Mouse (Mus musculus) ES-E14 (cell line): ENCODE data around the gene Plcl1.

Source experiments
- CHD2 ChIP-seq: IDR thresholded peaks from 2 replicates; pipeline ENCODE4 v1.6.1; 2014; ENCODE audit warnings: mild to moderate bottlenecking, low read depth, low read length, inconsistent platforms
- HCFC1 ChIP-seq: IDR thresholded peaks from 2 replicates; pipeline ENCODE4 v1.6.1; 2012; ENCODE audit warnings: low read length, inconsistent platforms, borderline replicate concordance; ENCODE audit not compliant: insufficient read depth
- MAFK ChIP-seq: IDR thresholded peaks from 2 replicates; pipeline ENCODE4 v1.6.1; 2014; ENCODE audit warnings: mild to moderate bottlenecking, low read depth, low read length, inconsistent platforms; ENCODE audit not compliant: insufficient read depth
- ZC3H11A ChIP-seq: IDR thresholded peaks from 2 replicates; pipeline ENCODE4 v1.6.1; 2012; ENCODE audit warnings: low read depth, mild to moderate bottlenecking, inconsistent platforms, low read length, borderline replicate concordance
- ZNF384 ChIP-seq: IDR thresholded peaks from 2 replicates; pipeline ENCODE4 v1.6.1; 2012; ENCODE audit warnings: low read depth, low read length, inconsistent platforms

GRCm38 (mm10) chr1:55505811-55506210 is 100.1 kb downstream of the Plcl1 start:
- no peak for TF ChIP-seq MAFK
- TF ChIP-seq HCFC1 = no peak
- TF ChIP-seq ZNF384 = no peak
- TF ChIP-seq CHD2 = no peak
- no peak for TF ChIP-seq ZC3H11A
